Mouse (Mus musculus) spleen, adult 12 weeks (tissue): ENCODE results near the gene Krt2.

ENCODE experiments used
- DNase-seq: peaks from one replicate; pipeline ENCODE4 v3.0.0; 2022; ENCODE audit warnings: low spot score

Gene Krt2

GRCm38 (mm10) chr15:101772080-101772710, 45.8 kb downstream of the Krt2 start:
- no peak for DNase-seq

- no peak for DNase-seq
These were observed 47.7 kb downstream of the Krt2 start for GRCm38 (mm10) chr15:101770226-101770625.
